Mouse (Mus musculus) adrenal gland, adult (tissue): ENCODE results near the gene Wdr43.
"Not testable (repeated sequence)": the region's sequence is repeated elsewhere in the genome, so short reads cannot be mapped to it uniquely, and the experiment has no call there.

ENCODE experiments used
- DNase-seq, 2 experiments: peaks; one replicate each; pipeline ENCODE4 v3.0.0; 2022 to 2023; ENCODE audit warnings: low spot score in 1 of 2; ENCODE audit not compliant: inconsistent age in 2 of 2

Gene Wdr43

DNA sequence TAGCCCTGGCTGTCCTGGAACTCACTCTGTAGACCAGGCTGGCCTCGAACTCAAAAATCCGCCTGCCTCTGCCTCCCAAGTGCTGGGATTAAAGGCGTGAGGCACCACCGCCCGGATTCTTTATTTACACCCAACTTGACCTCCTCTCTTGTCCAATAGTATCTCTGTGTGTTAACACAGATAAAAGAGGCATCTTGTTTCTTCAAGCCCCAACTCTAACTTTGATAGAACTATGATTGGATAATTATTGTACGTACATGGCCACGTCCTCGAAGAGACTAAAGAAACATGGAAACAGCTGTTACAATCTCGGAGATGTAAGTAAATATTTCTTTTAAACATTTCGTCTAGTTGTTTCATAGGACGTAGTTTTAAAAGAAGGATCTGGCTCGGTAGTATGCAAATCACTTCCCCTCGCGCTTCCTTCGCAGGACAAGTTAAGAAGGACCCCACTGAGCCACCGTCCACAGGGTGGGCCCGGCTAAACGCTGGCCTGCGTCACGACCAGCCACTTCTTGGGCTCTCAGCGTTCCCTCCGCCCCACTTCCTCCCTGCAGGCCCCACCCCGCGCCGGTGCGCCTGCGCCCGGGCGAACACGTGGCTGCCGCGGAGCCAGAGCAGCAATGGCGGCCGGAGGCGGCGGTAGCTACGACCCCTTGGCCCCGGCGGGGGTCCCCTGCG lies at the start of gene Wdr43:
Gene Wdr43 (plus strand): TSS at position 258 of the 681 bp plus-strand sequence.
- peak; percentile 98 for DNase-seq

DNA sequence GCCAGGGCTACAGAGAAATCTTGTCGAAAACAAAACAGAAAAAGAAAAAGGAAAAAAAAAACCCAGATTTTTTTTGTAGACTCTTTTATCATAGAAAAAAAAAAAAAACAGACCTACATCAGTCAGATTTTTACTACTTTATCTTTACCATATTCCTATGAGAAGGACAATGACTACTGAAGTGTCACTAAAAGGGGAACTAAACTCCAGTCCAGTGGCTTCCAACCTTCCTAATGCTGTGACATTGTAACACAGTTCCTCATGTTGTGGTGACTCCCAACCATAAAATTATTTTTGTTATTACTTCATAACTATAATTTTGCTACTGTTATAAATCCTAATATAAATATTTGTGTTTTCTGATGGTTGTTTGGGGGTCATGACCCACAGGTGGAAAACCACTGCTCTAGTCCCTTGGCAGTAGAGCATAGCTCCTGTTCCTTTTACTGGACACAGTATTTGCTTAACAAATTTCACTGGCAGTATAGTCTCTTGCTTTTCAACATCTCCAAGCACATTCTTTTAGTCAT lies 36.5 kb upstream of the Wdr43 start:
- DNase-seq: no peak

DNA sequence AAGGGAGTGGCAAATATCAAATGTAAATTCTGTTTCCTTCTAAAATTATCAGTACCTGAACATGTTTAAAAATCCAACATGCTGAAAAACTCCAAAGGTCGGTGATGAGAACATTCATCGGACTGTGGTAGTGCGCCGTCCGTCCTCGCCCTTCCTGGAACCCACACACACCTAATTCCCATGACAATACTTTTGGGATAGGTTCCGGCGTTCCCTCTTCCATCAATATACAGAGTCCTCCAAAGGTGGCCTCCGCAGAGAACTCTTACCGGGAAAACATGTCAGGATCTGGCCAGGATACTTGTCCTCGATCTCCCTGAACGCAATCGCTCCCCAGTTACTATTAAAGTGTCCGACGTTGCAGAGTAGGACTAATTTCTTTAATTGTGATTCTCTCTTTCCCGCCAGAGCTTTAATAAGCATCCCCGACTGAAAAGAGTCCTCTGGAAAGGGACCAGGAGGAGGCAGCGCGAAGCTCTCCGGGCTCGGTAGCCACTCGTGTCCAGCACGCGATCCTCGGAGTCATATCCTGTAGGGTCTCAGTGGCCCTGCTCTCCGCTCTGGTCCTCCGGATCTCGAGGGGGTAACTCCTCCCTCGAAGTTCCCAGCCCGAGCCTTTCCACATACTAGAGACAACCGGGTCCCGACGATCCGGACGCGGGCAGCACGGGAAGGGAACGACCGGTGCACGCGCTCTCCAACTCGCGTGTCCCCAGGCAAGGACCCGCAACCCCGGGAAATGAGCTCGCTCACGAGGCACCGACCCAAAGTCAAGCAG lies 17.6 kb upstream of the Wdr43 start:
- DNase-seq: no peak

DNA sequence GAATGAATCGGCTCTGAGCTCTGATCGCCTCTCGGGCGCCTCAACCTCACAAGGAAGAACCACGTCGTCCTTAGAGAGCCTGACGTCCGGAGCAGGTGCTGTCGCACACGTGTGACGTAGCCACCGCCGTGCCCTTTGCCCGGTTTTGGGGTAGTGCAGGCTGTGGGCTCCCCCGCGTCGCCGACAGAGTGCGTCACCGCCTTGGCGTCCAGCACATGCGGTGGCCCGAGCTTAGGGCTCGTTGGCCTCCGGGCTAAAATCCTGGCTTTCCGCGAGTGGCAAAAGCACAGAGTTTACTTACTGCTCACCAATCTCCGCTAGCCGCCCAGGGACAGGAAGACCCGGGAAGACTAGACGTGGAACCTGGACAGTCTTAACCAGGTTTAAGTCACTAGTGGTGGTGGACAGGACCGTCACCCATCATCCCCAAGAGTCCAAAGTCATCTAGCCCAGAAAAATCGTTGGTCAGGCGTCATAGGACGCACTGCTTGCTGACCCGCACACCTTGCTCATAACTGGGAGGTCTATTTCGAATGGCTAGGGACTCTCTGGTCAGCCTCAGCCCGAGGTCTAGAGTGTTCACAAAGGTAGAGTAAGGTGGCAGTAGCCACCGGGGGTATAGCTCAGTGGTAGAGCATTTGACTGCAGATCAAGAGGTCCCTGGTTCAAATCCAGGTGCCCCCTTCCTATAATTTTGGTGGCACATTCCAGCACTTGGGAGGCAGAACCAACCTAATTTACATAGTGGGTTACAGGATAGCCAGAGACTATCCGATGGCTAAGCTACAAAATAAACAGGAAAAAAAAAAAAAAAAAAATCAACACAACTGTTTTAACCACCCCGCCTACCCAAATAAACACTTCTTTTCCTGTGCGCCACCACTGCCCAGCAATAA lies 16.8 kb upstream of the Wdr43 start:
- DNase-seq: peak; percentile 93 to 97

DNA sequence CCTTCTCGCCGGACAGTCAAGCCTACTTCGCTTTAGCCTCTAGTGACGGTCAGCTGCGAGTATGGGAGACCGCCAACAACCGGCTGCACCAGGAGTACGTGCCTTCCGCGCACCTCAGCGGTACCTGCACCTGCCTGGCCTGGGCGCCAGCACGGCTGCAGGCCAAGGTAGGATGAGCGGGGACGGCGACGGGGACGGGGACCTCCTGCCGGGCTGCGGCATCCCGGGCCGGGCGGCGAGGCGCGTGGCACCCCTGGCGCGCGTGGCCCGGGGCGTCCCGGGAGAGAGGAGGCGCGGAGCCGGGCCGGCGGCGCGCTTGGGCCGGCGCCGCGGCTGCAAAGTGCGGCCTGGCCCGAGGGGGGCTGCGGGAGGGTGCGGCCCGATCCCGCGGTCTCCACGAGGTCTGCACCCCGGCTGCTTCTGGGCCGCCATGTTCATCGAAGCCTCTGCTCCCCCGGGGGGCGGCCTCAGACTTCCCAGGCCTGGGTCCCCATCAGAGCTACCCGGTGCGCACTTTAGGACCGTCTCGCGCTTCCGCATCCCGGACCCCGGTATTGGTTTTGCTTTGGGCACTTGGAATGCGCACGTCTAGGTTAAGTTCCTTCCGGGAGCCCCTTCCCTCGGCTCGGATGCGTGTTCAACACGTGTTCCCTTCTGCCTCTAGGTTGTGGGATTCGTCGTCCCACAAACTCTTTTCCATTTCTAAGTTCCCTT lies 781 bp downstream of the Wdr43 start:
- DNase-seq: peak; percentile 36 to 71

DNA sequence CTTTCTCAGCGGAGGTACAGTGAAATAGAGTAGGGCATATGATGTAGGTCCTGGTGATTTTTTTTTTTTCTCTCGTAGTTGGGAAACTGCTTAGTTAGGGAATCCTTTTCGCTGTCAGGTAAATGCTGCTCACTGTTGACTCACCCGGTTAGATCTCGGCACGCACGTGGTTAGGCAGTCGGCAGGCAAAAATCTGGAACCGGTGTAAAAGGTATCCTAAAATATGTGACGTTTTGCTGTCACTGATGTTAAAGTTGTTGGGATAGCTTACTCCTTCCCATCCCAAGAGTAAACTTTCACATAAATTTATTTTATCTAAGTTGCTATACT lies 1.3 kb downstream of the Wdr43 start:
- peak in 1 of 2 experiments; percentile 20 for DNase-seq

DNA sequence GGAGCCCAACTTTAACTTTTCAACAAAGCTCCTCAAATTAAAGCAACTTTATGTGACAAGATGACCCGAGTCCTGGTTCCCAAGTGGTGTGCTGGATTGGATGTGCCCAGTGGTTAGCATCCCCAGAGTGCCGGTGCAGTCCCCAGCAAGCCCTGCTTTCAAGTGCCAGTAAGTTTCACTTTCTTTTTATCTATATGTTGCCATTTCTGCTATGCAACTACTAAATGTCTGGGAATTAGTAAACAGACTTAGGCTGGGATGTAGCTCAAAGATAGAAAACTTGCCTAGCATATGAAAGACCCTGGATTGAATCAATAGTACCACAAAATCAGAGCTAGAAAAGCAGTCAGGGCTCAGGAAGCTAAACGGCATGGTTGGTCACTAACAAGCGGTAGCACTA lies 2.3 kb downstream of the Wdr43 start:
- peak in 1 of 2 experiments; percentile 33 for DNase-seq

DNA sequence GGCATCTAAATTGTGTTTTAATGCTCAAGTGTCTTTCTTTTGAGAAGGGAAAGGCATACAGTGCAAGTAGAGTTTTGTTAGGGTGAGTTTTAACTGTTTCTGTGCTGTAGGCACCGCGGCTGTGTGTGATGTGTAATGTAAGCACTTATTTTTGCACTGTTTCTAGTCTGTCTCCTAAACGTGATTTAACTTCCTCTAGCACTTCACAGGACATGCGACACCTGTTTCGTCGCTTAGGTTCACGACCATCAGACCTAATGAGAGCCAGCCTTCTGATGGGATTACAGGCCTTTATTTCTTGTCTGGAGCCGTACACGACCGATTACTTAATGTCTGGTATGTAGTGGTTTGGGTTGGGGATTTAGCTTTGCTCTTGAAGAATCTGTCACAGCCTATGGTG lies 16.1 kb downstream of the Wdr43 start:
- DNase-seq: no peak

DNA sequence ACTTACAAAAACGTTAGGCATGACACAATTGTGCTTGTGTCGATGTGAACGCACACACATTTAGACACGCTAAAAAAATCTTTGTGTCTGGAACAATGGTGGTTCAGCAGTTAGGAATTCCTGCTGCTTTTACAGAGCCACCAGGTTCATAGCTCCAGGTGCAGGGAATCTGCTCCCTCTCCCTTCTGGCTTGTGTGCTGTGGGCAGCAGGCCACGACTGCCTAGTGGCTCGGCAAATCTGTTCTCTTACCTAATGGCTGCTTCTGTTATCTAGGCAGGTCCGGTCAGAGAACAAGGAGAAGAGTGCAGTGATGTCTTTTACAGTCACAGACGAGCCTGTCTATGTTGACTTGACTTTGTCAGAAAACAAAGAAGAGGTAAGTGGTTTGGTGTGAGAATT lies 17.7 kb downstream of the Wdr43 start:
- no peak for DNase-seq

DNA sequence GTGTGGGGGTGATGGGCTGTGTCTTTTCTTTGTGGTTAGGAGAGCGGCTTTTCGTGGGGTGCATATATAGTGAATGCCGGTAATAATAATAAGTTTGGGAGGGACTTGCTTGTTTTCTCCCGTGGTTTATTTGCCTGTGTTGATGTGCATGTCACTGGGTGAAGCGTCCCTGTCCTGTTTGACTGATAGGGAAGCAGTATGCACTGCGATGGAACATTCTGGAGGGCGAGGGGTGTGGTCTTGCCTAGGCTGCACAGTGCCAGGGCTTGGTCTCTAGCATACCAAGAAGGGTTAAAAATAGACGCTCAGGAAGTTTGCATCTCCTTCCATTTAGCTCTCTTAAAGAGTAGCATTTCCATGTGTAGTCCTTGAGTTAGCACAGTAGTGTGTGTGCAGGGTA lies 21.1 kb downstream of the Wdr43 start:
- no peak for DNase-seq

DNA sequence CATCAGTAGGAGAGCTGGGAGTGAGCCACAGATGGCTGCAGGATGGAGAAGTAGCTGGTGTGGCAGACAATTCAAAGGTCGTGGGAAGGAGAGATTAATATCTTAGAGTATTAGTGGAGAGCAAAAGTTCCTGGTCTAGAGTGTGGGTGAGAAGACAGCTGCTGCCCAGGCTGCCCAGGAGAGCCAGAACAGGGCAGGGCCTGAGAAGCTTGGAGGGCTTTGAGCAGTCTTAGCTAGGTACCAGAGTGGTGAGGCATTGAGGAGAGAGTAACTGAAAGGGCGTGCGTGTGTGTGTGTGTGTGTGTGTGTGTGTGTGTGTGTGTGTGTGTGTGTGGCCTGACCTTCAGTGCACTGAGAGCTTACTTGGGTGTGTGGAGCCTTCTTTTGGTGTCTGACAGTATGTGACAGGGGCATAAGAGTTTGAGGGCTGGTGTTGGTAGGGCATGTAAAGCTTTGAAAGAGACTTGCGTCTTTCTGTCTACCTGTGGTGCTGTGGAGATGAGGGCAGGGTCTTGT lies 22.1 kb downstream of the Wdr43 start:
- DNase-seq: peak; percentile 32 to 62

DNA sequence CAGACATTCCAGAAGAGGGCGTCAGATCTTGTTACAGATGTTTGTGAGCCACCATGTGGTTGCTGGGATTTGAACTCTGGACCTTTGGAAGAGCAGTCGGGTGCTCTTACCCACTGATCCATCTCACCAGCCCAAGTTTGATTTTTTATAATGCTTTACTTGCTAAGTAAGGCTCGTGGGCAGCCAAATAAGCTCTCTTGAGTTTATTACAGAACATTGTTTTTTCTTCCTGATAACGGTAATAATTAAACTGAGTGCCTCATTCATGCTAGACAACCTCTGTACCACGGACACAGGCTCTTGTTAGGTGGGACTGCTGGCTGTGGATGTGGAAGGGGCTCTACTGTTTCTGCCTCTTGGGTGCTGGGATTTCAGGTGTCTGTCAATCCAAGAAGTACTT lies 23.4 kb downstream of the Wdr43 start:
- DNase-seq: not testable (repeated sequence)

DNA sequence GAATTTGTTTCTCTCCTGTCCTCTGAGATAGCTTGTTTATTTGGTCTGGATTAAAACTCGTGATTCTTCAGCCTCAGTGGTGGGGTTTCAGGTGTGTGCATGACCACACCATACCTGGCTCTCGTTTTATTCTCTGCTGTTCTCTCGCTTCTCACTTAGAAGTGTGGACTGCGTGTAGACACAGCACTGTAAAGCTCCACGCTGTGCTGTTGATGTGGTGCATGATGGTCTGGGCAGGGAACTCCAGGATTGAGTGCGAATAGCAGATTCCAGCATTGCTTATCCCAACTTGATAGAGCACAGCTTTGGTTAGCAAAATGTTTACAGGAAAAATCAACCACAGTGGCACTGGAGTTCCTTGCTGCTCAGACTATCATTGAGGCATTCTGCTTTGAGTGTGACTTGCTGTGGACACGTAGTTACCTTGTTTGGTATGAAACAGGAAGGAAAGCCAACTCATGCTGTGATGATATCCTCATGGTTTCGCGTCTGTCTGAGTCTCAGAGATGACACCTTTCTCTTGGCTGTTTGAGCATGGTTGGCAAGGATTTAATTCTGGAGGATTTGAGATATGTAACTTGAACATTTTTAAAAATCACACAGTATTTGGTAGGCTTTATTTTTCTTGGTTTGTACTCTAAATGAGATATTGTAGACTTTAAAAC lies 24.9 kb downstream of the Wdr43 start:
- DNase-seq: no peak

DNA sequence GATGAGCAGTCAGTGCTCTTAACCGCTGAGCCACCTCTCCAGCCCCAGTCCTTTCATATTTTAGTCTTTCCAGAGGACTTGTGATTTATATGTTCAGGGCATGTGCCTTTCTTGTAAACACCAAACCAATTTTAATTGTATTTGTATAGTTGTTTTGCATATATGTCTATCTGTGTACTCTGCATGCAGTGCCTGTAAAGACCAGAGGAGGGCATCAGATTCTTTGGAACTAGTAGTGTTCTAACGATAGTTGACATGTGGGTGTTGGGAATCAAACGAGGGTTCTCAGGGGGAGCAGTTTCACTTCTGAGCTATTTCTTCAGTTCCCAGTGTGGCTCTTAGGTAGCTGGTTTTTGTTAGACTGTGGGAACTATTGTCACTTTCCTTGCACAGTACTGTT lies 26.5 kb downstream of the Wdr43 start:
- no peak for DNase-seq

DNA sequence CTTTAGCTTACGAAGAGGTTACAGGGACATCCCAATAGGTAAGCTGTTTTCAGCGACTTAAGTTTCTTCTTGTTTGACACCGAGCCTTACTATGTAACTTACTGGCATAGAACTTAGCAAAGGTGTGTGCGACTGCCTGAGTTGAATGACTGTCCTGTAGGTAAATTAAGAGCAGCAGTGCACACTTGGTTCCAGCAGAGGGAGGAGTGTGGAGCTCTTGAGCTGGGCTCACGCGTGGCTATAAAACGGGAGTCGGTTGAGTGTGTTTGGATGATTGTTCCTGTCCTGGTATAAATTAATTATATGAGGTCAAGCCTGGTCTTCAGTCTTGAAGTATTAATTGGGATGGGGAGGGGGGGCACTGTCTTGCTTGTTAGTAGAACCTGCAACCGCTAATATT lies 34.3 kb downstream of the Wdr43 start:
- DNase-seq: no peak

DNA sequence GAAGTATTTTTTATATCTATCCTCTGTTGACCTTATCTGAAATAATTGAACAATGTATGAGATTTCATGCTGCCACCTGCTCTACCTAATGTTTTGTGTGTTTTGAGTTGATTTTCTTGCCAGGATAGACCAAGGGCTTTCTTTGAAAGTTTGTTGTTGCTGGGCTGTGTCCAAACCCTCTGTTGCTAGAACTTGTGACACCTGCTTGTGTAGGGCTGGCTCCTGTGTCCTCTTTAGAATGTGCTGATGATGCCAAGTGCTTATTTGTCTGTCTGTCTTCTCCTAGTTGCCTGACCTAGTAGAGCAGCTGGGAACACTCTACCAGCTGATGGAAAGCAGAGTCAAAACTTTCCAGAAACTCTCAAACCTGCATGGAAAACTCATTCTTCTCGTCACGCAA lies 36.8 kb downstream of the Wdr43 start:
- DNase-seq: no peak

DNA sequence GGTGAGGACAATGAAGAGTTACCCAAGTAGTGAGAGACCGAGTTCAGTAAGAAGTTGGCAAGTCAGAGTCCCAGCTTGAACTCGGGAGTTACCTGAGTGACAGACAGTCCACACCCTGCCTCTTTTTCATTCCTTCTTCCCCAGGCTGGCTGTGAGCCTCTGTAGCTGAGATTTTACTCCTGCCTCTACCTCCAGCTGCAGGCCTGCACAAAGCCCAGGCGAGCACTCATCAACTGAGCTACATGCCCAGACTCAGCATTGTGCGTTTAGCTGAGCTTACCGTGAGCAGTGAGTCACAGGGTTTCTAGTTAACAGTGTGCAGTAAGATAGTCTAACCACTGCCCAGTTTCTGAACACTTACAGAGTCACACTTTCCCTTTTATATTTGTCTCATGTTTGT lies 37.2 kb downstream of the Wdr43 start:
- no peak for DNase-seq

DNA sequence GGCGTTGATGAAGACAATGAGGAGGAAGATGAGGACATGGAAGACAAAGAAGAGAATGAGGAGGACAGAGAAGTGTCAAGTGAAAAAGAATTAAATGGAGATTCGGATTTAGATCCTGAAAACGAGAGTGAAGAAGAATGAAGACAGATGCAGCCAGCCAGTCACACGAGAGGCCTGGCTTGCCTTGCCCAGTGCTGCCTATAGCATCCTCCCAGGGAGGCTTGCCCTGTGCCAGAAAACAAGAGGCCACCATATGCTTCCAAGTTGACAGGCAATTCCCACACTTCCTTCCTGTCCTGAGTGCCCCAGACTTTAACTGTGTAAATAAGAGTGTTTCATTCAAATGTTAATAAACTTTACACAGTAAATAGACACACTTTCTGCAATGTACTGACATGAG lies 41.8 kb downstream of the Wdr43 start:
- DNase-seq: no peak

DNA sequence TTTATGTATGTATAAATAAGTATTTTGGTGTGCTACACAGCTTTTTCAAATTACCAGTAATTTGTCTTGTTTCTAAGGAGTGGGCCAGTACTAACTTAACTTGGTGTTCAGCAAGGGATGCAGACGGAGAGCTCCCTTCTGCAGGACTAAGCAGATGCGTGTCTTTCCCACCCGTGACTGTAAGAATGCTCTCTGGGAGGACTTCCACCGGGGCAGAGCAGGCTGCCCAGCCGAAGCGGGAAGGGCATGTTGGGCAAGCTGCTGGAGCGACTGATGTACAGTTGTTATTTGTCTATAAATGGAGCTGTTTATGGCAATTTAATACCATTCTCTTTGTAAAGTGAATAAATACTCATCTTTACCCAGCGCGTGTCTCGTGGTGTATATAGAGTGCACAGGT lies 43.0 kb downstream of the Wdr43 start:
- DNase-seq: no peak

DNA sequence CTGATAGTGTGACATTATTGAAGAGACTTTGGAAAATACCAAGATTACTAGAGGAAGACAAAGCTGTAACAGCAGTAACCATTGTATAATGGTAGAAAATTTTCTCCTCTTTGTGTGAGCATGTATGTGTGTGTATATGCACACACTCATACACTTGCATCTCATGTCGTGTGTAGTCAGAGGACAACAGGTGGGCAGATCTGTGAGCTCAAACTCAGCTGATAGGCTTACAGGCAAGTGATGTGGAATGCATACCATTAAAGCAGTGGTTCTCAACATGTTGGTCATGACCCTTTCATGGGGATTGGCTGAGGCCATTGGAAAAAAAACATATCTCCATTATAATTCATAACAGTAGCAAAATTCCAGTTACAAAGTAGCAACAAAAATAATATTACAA lies 44.7 kb downstream of the Wdr43 start:
- DNase-seq: no peak
